Mouse (Mus musculus) testis, adult 2 months (tissue): ENCODE data around the gene Cxcl9. TPM values are rescaled to one million over a fixed set of nuclear protein-coding genes. Genes with fewer than 3 reads are reported as not detected.

Experiments used
- H3K27ac ChIP-seq: fragments of 200-500 bp; 2 replicates; pipeline ENCODE4 v1.5.1; 2012; ENCODE audit warnings: low read depth, low read length; ENCODE audit not compliant: control insufficient read depth, insufficient read depth
- H3K27me3 ChIP-seq: fragments of 200-500 bp; 2 replicates; pipeline ENCODE4 v1.6.1; 2012; ENCODE audit warnings: mild to moderate bottlenecking, low read length, moderate library complexity; ENCODE audit not compliant: control insufficient read depth, insufficient read depth
- H3K36me3 ChIP-seq: fragments of 200-500 bp; 2 replicates; pipeline ENCODE4 v1.6.1; 2012; ENCODE audit warnings: mild to moderate bottlenecking, low read length; ENCODE audit not compliant: control insufficient read depth, insufficient read depth
- H3K4me1 ChIP-seq: fragments of 200-500 bp; 2 replicates; pipeline ENCODE4 v1.6.1; 2012; ENCODE audit warnings: low read length; ENCODE audit not compliant: control insufficient read depth, insufficient read depth
- H3K4me3 ChIP-seq: fragments of 200-500 bp; 2 replicates; pipeline ENCODE4 v1.5.1; 2012; ENCODE audit warnings: low read depth, mild to moderate bottlenecking, low read length, moderate library complexity, mixed read lengths; ENCODE audit not compliant: control insufficient read depth
- CTCF ChIP-seq: fragments of 200-500 bp; IDR thresholded peaks from 2 replicates; pipeline ENCODE4 v1.5.1; 2012; ENCODE audit warnings: low read depth, mild to moderate bottlenecking, inconsistent platforms, low read length, moderate library complexity; ENCODE audit not compliant: control insufficient read depth, insufficient read depth, insufficient replicate concordance
- POLR2A ChIP-seq: fragments of 200-500 bp; IDR thresholded peaks from 2 replicates; pipeline ENCODE4 v1.6.1; 2012; ENCODE audit warnings: low read depth, mild to moderate bottlenecking, inconsistent platforms, low read length, moderate library complexity; ENCODE audit not compliant: control insufficient read depth
- polyA plus RNA-seq: library from polyadenylated mRNA; depleted of rRNA; stranded (reverse); fragments of >200 nt; gene quantifications from 2 replicates; pipeline ENCODE4 v1.2.3, GENCODE M21; 2012

The Cxcl9 gene
- polyA plus RNA-seq, 1 experiment: 0.25 TPM

GRCm38 (mm10) chr5:92370392-92370791 lies 42.5 kb upstream of the Cxcl9 start:
- TF ChIP-seq CTCF: no peak
- TF ChIP-seq POLR2A: no peak
- H3K27me3 ChIP-seq: no peaks in the 10 kb centered on the region
- H3K4me3 ChIP-seq: no peak overlapping the region
- H3K4me1 ChIP-seq: peaks cover under 1% of the 10 kb centered on the region
- H3K27ac ChIP-seq: no peak overlapping the region
- no peaks in the 10 kb centered on the region for H3K36me3 ChIP-seq

GRCm38 (mm10) chr5:92369151-92369994 lies 41.5 kb upstream of the Cxcl9 start:
- Histone ChIP-seq H3K4me1 (no peaks in the 10 kb centered on the region), H3K27ac (no peak overlapping the region), H3K36me3 (no peaks in the 10 kb centered on the region), H3K4me3 (no peak overlapping the region), H3K27me3 (no peaks in the 10 kb centered on the region)
- TF ChIP-seq CTCF: no peak
- TF ChIP-seq POLR2A: no peak

GRCm38 (mm10) chr5:92368392-92368791 lies 40.5 kb upstream of the Cxcl9 start:
- Histone ChIP-seq H3K27ac (no peak overlapping the region), H3K27me3 (no peaks in the 10 kb centered on the region), H3K36me3 (no peaks in the 10 kb centered on the region), H3K4me3 (no peak overlapping the region), H3K4me1 (no peaks in the 10 kb centered on the region)
- TF ChIP-seq CTCF (no peak), POLR2A (no peak)

- TF ChIP-seq CTCF (no peak), POLR2A (no peak)
- no peak overlapping the region for H3K27ac ChIP-seq
- no peak overlapping the region for H3K4me3 ChIP-seq
Measured at GRCm38 (mm10) chr5:92366565-92366964, 38.7 kb upstream of the Cxcl9 start.

GRCm38 (mm10) chr5:92365146-92365705 lies 37.3 kb upstream of the Cxcl9 start:
- TF ChIP-seq POLR2A (no peak), CTCF (no peak)
- Histone ChIP-seq H3K36me3 (no peaks in the 10 kb centered on the region; the same call in 1 of the 2 replicates), H3K4me1 (no peaks in the 10 kb centered on the region), H3K4me3 (no peak overlapping the region), H3K27me3 (no peaks in the 10 kb centered on the region), H3K27ac (no peak overlapping the region)

More at GRCm38 (mm10) chr5:92366565-92366964, 38.7 kb upstream of the Cxcl9 start:
- H3K36me3 ChIP-seq: no peaks in the 10 kb centered on the region
- no peaks in the 10 kb centered on the region for H3K27me3 ChIP-seq
- no peaks in the 10 kb centered on the region for H3K4me1 ChIP-seq

GRCm38 (mm10) chr5:92364011-92364410 lies 36.1 kb upstream of the Cxcl9 start:
- TF ChIP-seq CTCF (no peak), POLR2A (no peak)

GRCm38 (mm10) chr5:92363179-92363578 lies 35.3 kb upstream of the Cxcl9 start:
- Histone ChIP-seq H3K4me3 (no peak overlapping the region), H3K36me3 (no peaks in the 10 kb centered on the region; the same call in 1 of the 2 replicates), H3K27ac (no peak overlapping the region), H3K27me3 (no peaks in the 10 kb centered on the region), H3K4me1 (no peaks in the 10 kb centered on the region)
- TF ChIP-seq CTCF (no peak), POLR2A (no peak)

More at GRCm38 (mm10) chr5:92364011-92364410, 36.1 kb upstream of the Cxcl9 start:
- no peaks in the 10 kb centered on the region for H3K27me3 ChIP-seq
- H3K27ac ChIP-seq: no peak overlapping the region
- no peaks in the 10 kb centered on the region for H3K4me1 ChIP-seq
- H3K36me3 ChIP-seq: no peaks in the 10 kb centered on the region; the same call in 1 of the 2 replicates
- H3K4me3 ChIP-seq: no peak overlapping the region
